Mouse (Mus musculus) brain, adult 2 months (tissue): ENCODE data around the gene Tbkbp1.

Experiments
- DNase-seq: peaks from one replicate; pipeline ENCODE4 v3.0.0; 2011; ENCODE audit warnings: low read depth, low spot score

Tbkbp1 gene

DNA sequence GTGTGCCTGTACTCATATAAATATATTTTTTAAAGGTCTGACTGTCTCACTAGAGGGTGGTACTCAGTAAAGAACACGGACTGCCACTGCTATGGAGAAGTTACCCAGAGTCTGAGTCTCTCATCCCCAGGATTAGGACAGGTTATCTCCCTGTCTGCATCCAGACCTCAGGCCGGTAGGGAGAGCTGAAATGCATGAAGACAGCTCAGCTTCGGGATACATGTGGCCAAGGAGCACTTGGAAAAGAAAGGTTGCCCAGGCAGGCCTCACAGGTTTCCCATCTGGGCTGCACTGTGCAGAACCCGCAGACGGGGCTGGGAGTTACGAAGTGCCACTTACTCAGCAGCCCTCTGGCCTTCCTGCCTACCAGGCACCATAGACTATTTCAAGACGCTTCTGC is 5.7 kb upstream of the Tbkbp1 start:
- no peak for DNase-seq

DNA sequence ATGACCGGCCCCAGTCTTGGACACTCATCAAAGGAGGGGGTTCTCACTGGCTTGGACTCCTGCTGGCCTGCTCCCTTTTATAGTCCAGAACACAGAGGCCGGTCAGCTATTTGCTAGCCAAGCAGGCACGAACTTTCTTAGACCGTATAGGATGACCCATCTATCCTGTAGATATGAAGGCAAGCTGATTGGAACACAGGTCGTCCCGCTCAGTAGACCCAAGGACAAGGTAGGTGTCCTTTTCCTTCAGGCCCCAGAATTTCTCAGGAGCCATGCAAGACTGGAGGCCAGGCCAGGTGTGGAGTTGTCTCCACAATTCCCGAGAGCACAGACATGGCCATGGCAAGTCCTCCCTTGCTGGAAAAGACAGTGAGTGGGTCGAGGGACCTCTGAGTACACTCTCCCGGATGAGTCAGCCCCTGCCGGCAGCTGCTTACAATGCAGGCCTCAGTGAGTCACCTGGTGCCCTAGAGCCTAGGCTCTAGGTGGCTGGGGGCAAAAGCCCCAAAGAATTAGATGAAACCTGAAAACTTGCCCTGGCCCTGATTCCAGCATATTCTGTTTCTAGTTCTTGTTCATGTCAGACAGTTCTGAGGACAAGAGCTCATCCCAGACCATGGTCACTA is 1.5 kb upstream of the Tbkbp1 start:
- DNase-seq: peak; percentile 68

DNA sequence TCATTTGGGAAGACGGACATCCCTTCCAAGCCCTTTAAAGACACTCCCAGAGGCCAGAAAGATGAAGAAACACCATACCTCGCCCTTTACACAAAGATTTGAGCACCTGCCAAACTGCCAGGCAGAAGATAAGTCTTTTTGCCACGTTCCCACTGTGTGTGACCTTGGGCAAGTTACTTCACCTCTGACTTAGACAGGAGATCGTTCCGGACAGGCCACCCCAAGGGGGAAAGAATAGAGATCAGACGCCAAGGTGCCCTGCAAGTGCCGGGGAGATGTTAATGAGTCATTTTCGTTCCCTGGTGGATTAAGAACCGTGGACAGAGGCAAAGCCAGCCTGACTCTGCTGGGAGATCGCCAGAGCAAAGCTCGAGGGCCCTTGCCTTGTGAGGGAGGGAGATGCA is 730 bp upstream of the Tbkbp1 start:
- peak; percentile 52 for DNase-seq

DNA sequence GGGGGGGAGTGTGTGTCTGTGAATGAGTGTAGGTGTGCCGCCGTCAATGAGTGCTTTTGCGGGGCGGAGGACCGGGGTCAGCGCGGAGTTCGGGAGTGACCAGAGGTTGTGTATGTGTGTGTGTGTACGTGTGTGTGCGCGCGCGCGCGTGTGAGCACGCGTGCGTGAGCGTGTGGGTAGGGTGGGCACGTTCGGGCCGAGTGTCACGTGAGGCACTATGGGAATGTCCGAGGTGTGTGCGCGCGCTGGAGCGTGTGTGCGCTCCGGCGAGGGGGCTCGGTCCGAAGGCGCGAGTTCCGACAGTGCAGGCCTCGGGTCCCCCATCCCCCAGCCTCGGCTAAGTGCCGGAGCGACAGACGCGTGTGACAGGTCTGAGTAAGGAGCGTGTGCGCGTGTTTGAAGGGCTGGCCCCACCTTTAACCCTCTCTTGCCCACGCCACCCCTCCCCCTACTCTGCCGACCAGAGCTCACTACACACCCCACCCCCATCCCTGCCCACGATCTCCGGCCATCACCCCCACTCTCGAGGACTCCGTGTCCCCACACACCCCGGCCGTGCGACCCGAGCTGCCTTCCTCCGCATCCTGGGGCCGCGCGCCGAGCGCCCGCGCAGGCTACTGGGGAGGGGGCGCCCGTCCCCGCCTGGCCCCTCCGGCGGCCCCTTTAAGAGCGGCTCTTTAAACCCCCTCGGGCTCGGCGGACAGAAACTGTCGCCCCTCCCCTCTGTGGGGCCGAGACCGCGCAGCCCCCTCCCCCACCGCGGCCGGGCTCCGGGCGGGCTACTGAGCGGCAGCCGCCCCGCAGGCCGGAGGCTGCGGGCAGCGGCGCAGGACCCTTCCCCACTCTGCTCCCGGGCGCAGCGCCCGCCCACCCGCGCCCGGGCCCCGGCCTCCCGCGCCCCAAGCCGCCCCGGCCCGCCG is 624 bp downstream of the Tbkbp1 start:
- DNase-seq: peak; percentile 94

DNA sequence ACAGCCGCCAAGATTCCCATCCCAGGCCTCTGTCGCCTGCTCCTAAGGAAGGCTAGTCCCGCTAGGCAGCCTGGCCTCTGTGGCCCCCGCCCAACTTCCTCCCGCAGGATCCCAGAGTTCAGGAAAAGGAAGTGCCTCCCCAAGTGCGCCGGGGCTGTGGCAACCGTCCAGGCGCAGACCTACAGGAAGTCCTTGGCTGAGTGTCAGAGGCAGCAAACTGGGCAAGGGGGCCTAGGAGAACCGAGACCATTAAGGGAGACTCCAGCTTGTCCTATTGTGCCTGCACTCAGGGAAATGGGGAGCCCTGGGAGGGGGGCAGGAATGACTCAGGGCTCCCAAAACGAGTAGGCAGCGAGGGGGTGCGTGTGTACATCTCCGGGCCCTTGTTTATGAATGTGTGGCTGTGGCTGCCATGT is 1.3 kb downstream of the Tbkbp1 start:
- peak; percentile 69 for DNase-seq

DNA sequence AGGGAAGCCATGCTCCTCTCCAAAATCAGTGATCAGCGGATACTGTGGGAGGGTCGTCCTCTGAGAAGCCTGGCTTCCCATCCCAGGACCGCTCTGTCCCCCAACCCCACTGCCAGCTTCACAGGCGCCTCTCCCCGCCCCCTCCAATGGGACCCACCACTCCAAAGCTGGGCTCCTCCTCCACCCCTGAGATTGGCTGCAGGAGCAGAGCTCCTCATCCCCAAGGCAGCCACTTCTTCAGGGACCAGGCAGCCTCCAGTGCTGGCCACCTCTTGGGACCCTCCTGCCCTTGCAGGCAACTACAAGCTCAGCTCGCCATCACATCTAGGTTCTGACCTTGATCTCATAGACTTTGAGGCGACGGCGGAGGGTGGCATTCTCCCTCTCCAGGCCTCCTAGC is 2.3 kb downstream of the Tbkbp1 start:
- DNase-seq: no peak

DNA sequence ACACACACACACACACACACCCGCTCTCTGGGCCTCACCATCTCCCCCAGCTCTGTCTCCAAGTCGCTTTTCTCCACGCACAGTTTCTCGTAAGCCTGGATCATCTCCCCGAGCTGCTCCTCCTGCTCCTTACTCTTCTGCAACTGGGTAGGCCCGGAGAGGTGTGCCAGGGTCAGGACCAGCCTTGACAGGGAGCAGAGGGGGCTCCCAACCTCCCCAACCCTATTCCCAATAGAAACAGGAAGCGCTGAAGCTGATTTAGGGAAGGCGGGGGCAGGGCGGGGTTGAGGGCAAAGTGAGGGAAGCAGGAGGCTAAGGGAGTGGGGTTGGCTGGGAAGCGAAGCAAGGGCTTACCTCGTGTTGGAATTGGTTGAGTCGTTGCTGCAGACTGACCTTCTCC is 2.7 kb downstream of the Tbkbp1 start:
- no peak for DNase-seq

DNA sequence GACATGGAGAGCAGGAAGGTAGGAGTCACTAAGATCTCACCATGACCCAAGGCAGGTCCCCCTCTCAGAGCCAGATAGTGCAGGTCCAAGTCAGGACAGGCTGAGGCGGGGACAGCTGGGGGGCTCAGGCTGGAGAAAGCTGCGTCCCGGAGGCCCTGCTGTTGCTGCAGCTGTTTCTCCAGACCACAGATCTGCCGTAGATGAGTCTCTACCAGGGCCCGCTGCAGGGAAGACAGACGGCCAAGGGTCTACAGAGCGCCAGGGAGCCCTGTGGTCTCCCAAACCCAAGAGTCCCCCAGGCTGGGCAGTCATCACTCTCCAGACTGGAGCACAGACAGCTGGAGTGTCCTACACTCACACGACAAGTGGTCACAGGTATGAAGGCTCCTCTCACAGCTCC is 4.0 kb downstream of the Tbkbp1 start:
- DNase-seq: no peak

DNA sequence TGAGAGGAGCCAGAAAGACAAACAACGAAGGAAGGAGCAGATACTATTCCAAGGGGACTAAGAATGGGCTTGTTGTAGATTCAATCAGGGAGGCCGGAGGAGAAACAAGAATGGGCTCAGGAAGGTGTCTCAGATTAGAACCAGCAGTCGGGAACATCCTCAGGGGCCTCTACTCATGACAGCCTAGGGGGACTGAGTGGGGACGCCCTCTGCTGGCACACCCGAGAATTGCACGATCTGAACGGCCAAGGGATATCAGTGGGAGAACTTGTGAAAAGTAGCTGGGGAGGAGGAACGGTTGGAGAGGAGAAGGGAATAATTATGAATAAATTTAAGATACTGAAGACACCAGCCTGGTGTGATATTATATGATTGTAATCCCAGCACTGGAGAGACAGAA is 4.6 kb downstream of the Tbkbp1 start:
- peak; percentile 80 for DNase-seq

DNA sequence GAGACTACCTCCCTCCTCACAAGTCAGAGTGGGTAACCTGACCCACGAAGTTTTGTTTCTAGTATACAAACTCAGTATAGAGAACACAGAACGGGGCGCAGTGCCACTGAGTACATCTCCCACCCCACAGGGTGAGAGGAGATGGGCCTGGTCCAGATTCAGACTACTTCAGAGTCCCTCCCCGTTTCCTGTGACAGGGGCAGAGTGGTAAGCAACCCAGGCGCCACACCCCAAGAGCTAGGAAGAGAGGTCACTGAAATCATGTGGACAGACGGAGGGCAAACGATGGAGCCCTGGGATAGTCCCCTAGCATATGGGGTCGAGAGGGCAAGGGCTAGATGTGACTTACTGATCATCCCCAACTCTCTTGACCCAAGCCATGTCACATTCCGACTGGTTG is 5.3 kb downstream of the Tbkbp1 start:
- no peak for DNase-seq

DNA sequence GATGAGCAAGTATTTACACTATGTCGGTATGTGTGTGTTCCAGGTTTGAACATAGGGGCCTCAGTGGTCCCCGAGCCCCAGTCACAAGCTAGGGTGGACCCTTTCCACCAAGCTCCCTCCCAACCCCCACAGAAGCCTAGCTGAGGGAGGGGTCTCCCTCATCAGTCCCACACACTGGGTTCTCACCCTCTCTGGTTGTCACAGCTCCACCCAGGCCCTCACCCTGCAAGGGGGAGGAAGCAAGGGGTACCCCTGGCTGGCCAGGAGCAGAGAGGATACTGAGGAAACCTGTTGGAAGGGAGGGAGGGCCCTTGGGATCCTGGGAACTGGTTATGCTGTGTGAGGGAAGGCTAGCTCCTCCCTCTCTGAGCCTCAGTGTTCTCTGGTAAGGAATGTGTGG is 6.0 kb downstream of the Tbkbp1 start:
- DNase-seq: no peak

DNA sequence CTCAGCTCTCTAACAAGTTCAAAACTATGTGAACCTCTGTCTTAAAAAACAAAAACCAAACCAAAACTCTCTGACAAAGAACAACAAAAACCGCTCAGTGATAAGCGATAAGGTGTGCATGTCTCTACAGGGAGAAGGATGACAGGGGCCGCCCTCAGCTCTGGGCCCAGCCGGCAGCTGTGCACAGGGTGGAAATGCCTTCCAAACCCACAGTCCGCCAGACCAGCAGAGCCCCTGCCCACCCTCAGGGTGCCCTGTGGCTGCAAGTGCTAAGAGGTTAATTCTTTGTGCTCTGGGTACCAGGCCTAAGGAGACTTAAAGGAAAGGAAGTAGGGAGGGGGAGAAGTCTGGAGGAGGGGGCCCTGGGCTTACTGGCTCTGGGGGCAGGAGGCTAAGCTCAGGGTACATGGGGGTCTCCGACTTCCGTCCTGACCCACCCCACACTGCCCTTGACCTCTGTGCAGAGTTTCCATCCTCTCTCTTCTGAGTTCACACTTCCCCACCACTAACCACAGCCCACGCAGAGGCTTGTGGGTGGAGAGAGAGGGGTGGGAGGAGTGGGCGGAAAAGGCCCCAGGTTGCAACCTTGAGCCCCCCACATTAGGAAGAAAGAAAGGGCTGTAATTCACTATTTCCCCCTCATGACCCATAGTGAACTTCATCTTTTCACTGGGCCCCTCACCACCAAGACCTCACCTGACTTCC is 7.9 kb downstream of the Tbkbp1 start:
- no peak for DNase-seq

DNA sequence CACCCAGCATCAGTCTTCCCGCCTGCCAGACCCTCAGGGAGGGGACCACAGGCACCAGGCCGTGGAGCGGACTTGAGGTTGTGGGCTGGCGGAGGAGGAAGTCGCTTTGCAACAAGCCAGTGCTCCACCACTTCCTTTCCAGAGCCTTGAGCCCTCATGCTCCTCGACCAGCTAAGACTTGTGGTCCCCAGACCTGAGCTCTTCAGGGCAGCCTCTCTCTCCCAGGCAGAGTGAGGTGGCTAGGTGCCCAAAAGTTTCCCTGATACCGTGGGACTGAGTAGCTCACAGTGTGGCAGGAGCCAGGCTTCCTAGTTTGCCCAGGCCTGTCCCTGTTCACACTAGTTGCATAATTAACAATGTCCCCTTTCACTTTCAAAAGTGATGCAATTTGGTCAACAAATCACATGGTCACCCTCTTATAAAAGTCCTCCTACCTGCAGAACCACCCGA is 9.1 kb downstream of the Tbkbp1 start:
- DNase-seq: no peak

DNA sequence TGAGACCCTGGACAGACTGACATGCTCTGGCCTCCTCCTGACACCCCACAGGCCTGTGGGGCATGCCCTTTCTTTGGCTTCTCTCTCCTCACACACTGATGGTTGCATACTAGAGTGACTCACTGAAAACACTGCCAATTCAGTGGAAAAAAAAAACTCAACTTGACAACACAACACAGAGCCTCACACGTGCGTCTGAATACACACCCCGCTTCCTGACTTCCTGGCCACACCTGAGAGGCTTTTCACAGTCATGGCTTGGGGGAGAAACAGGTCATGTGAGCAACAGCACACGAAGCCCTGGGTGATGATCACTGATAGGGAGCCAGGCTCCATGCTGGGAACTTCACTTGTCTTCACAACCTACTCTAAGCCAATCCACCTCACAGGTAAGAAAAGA is 10.5 kb downstream of the Tbkbp1 start:
- no peak for DNase-seq

DNA sequence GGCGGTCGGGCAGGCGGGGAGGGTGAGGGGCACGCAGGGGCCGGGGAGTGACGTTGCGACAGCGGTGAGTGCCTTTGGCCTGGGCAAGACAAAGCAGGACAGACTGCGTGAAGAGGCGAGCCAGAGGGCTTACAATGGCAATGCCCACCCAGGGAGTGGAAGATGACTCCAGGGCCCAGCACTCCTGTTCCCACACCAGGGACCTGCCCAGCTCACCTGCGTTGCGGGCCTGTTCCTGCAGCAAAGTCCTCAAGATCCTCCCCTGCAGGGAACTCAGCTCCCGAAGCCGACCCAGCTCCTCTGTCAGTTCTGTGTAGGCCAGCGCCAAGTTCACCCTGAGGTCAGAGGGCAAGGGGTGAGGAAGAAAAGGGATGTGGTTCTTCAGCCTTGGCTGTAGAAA is 12.0 kb downstream of the Tbkbp1 start:
- no peak for DNase-seq

DNA sequence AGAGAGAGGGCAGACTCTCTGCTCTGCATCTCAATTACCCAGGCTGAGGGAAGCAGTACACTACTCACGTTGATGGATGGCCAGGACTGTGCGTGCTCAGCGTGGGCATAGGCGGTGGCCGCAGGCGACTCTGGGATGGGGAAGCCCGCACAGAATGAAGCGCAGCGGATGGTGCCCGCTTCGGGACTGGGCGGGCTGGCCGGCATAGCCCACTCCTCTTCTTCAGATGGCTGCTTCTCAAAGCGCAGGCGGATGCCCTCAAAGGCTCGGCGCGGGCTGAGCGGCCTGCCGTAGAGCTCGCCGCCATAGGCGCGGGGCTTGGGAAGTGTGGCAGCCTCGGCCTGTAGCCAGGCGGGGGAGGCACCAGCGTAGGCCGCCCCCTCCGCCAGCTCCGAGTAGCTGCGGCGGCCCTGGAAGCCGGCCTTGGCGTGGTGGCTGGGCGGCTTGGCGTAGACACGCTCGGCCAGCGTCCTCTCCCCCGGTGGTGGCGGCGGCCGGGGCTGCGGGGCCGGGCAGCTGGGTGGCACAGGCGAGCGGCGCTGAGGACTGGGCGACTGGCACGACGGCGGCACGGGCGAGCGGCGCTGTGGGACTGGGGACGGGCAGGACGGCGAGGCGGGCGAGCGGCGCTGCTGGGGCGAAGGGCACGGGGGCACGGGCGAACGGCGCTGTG is 12.6 kb downstream of the Tbkbp1 start:
- DNase-seq: peak; percentile 54

DNA sequence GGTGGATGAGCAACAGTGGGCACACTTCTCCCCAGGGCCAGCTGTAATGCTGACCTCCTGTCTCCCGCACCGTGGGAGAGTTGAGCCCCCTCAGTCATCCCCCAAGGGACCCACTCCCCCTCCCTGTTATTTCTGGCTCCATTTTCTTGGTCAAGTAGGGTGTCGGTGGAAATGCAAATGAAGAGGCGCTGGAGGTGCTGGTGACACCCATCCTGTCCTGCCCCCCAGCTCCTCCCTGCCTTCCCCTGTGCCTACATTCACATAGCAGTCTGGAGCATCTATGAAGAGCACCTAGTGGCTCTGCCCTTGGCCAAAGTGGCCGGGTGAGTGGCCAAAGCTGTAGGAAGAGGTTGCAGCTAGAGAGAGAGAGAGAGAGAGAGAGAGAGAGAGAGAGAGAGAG is 18.0 kb downstream of the Tbkbp1 start:
- no peak for DNase-seq

DNA sequence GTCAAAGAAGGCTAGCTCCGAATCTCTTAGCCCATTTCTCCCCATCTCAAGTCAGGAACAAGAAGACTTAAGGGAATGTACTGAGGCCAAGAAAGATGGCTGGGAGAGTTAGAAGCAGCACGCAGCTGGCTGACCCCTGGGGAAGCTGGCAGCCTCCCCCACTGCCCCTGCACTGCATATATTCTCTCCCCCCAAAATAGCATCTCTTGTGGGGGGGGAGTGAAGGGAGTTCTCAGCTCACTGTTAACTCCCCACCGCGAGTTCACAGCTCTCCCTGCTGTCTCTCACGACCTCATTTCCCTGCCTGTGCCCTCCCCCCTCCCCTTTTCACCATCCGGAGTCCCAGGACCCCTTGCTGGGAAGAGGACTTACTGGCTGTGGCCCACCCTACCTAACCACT is 19.1 kb downstream of the Tbkbp1 start:
- DNase-seq: no peak

DNA sequence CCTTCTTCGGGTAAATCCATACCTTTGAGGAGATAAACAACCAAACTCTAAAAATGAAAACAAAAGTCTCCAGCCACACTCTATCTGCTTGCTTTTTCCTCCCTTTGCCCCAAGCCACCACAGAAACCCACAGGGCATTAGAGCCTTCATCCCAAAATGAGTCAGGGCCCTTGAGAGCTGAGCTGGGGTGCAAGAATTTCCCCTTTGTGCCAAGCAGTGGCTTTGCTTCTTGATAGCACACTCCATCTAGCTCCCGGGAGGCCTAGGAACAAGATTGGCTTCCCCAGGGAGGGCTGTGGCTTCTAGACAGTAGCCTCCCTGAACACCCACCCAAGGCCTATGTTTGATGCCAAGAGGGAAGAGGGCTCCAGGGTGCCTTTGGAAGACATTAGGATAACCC is 19.6 kb downstream of the Tbkbp1 start:
- no peak for DNase-seq

DNA sequence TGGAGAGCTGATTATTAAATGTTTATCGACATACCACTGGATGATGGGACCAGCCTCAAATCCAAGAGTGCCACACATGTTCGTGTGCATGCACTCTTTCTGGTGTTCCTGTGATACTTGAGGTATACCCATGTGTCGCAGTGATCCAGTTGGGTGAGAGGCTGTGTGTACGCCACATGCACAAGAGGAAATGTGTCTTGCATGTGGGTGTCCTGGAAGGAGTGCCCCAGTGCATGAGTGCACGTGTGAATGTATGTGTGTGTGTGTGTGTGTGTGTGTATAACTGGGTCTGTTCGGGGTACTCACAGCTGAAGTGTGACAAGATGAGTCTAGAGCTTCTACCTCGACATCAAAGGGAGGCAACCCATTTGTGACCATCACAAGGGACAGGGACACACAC is 21.0 kb downstream of the Tbkbp1 start:
- no peak for DNase-seq

DNA sequence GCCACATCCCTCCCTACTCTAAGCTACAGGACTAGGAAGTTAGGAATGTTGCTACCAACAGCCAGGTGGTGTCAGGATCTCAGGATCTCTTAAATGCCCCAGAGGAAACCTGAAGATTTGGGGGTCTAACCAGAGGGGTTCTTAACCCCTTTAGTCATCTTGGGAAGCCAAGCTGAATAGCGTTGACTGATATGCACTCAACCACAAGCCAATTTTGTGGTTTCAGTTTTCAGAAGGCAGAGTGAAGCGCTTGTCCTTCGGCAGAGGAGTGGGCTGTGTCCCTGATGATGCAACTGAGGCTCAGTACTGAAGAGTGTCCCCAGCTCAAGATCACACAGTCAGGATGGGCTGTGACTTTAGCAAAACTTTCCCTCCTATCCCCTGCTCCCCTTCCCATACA is 22.3 kb downstream of the Tbkbp1 start:
- DNase-seq: no peak
